Mouse (Mus musculus): ENCODE measurements around the gene Rec114. TPM values are rescaled to one million over a fixed set of nuclear protein-coding genes. Genes with fewer than 3 reads are reported as not detected.
A peak's percentile ranks its signal among the peaks of the same experiment; 100 is the strongest.

The Rec114 gene
- total and polyA plus RNA-seq, 3 experiments: 1.8 to 13.6 (median 2.5) TPM

DNA sequence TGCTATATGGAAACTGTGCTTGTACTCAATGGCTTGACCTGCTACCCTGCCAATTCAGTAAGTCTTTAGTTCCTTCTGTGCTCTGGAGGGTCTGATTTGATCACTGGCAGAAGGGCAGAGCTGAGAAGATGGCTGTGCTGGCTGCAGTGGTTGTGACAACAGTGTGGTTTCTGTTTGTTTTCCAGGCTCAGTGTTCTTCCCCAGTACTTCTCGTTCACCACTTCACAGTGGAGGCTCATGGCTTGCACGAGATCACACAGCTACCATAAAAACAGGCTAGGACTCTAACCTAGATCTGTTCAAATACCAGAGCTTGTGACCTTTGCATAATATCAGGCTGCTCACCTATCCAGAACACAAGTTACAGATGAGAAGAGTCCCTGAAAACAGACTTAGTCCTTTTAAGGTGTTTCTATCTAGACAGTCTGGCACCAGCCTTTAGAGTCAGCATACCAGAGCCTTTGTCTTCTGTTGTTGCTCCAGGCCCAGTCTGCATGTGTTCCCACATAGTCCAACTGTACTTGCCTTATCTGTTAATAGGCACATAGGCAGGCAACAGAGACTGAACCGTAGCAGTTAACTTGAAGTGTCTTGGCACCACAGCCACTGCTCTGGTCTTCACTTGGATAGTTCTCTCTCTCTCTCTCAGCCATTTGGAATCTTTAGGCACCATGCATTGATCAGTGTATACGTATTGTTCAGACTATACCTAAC lies 85.0 kb downstream of the Rec114 start:
- Histone ChIP-seq H3K36me3 (ENCODE audit: control insufficient read depth, insufficient read depth, low read length) (no peaks in the 10 kb centered on the region; the same call in 1 of the 2 replicates), H3K9ac (ENCODE audit: low read depth, low read length) (no peak overlapping the region), H3K79me2 (replicated peaks; ENCODE audit: control insufficient read depth, insufficient read depth, low read length) (no peaks in the 10 kb centered on the region), H3K4me1 (ENCODE audit: control insufficient read depth, insufficient read depth, low read length) (peaks cover 2% of the 10 kb centered on the region; the same call in 1 of the 2 replicates), H3K27me3 (ENCODE audit: control insufficient read depth, insufficient read depth, low read length) (no peaks in the 10 kb centered on the region), H3K27ac (no peak overlapping the region), H3K4me3 (no peak overlapping the region)
- no peak for DNase-seq
- TF ChIP-seq POLR2A (IDR thresholded peaks at IDR 0.05; ENCODE audit: insufficient read depth, low read depth, low read length): no peak
- TF ChIP-seq CTCF (IDR thresholded peaks at IDR 0.05): no peak
- no peak for TF ChIP-seq EP300 (IDR thresholded peaks at IDR 0.05; ENCODE audit: insufficient read depth, low read depth, low read length)
- WGBS: 63% methylated on average over 4 of the region's 4 CpGs
- intact Hi-C loops (cut with DNase I): no loop called here

DNA sequence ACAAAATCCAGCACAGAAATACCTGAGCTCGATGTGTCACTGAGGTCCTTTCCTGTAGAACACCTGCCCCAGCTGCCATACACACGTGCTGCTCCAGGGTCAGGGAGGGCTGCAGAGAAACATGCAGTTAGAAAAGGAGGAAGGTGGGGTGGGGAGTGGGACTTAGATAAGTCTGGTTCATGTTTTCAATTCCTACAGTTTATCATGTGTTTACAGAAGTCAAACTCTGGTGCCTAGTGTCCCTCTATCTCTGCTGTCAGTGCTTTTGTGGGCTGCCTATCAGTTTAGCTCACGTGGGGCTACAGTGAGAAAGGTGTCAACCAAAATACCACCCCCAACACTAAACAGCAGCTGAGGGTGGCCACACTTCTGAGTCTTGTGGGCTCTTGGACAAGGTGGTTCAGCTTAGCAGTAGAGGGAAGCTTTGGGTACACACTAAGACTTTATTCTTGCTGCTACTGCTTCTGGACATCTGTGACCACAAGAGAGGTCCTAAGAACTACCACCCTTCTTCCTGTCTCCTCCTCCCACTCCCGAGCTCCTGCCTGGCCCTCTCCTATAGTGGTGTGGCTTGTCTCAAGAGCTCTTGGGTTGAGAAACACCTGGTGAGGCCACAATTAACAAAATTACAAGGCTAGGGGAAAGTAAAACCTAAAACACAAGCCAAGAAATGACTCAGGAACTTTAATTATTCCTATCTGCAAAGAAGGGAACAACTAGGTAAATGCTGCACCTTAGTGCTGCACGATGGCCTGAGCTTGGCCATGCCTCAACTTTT lies 85.8 kb downstream of the Rec114 start:
- 55% methylated on average over 5 of the region's 5 CpGs for WGBS
- intact Hi-C loops (cut with DNase I): no loop called here
- H3K79me2 ChIP-seq (replicated peaks; ENCODE audit: control insufficient read depth, insufficient read depth, low read length): no peaks in the 10 kb centered on the region
- H3K27ac ChIP-seq: no peak overlapping the region
- no peaks in the 10 kb centered on the region for H3K27me3 ChIP-seq (ENCODE audit: control insufficient read depth, insufficient read depth, low read length)
- H3K4me1 ChIP-seq (ENCODE audit: control insufficient read depth, insufficient read depth, low read length): peaks cover 2% of the 10 kb centered on the region; the same call in 1 of the 2 replicates
- H3K4me3 ChIP-seq: no peak overlapping the region
- no peak overlapping the region for H3K9ac ChIP-seq (ENCODE audit: low read depth, low read length)
- no peak for DNase-seq
- no peak for TF ChIP-seq CTCF (IDR thresholded peaks at IDR 0.05)
- TF ChIP-seq POLR2A (IDR thresholded peaks at IDR 0.05; ENCODE audit: insufficient read depth, low read depth, low read length): no peak
- TF ChIP-seq EP300 (IDR thresholded peaks at IDR 0.05; ENCODE audit: insufficient read depth, low read depth, low read length): no peak
- no peaks in the 10 kb centered on the region; the same call in 1 of the 2 replicates for H3K36me3 ChIP-seq (ENCODE audit: control insufficient read depth, insufficient read depth, low read length)

DNA sequence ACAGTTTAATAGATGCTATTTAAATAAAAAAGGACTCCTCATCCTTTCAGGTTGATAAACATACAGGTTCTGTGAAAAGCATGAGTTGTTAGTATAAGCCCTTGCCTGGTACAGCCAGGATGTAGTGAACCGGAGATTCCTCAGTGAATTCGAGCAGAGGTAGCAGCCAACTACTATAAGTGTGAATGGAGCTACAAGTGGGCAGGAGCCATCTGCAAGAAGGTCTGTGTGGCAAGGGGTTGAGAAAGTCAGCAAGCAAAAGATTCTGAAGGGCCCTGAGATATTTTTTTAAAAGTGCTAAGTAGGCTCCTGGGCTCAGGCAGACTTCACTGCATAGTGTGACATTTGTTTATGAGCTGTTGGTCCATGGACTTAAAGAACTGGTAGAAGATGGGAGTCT lies 86.9 kb downstream of the Rec114 start:
- H3K4me1 ChIP-seq (ENCODE audit: control insufficient read depth, insufficient read depth, low read length): peaks cover 2% of the 10 kb centered on the region; the same call in 1 of the 2 replicates

DNA sequence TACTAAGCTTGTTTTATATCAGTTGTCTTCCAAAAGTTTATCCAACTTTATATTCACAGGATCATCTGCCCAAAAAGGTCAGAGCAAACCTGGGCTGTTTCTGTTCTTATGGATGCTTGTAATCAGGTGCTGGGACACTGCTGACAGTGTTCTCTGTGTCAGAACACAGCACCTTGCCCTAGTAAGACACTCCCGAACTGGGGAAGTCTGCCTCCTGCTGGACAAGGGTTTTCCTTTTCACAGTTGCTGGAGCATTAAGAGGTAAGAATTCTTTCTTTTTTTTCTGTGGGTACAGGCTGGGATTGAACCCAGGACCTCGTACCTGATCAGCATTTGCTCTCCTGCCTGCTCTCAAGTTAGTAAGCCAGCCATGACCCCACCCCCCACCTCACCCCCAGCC lies 87.4 kb downstream of the Rec114 start:
- WGBS: 66% methylated on average over 2 of the region's 2 CpGs
- TF ChIP-seq POLR2A (IDR thresholded peaks at IDR 0.05; ENCODE audit: insufficient read depth, low read depth, low read length) (no peak), EP300 (IDR thresholded peaks at IDR 0.05; ENCODE audit: insufficient read depth, low read depth, low read length) (no peak), CTCF (IDR thresholded peaks at IDR 0.05) (peak; percentile 50)
- Histone ChIP-seq H3K4me1 (ENCODE audit: control insufficient read depth, insufficient read depth, low read length) (peaks cover 2% of the 10 kb centered on the region), H3K27ac (no peak overlapping the region), H3K27me3 (ENCODE audit: control insufficient read depth, insufficient read depth, low read length) (no peaks in the 10 kb centered on the region), H3K79me2 (replicated peaks; ENCODE audit: control insufficient read depth, insufficient read depth, low read length) (no peaks in the 10 kb centered on the region), H3K9ac (ENCODE audit: low read depth, low read length) (no peak overlapping the region), H3K4me3 (no peak overlapping the region), H3K36me3 (ENCODE audit: control insufficient read depth, insufficient read depth, low read length) (peaks cover 2% of the 10 kb centered on the region; the same call in 1 of the 2 replicates)
- intact Hi-C loops (cut with DNase I): no loop called here
- DNase-seq: no peak

More for the DNA sequence above, 86.9 kb downstream of the Rec114 start:
- Histone ChIP-seq H3K4me3 (no peak overlapping the region), H3K9ac (ENCODE audit: low read depth, low read length) (no peak overlapping the region), H3K36me3 (ENCODE audit: control insufficient read depth, insufficient read depth, low read length) (peaks cover 1% of the 10 kb centered on the region; the same call in 1 of the 2 replicates), H3K79me2 (replicated peaks; ENCODE audit: control insufficient read depth, insufficient read depth, low read length) (no peaks in the 10 kb centered on the region), H3K27me3 (ENCODE audit: control insufficient read depth, insufficient read depth, low read length) (no peaks in the 10 kb centered on the region), H3K27ac (no peak overlapping the region)
- intact Hi-C loops (cut with DNase I): no loop called here
- WGBS: 93% methylated on average over 2 of the region's 2 CpGs
- no peak for DNase-seq
- no peak for TF ChIP-seq EP300 (IDR thresholded peaks at IDR 0.05; ENCODE audit: insufficient read depth, low read depth, low read length)
- TF ChIP-seq CTCF (IDR thresholded peaks at IDR 0.05): no peak
- no peak for TF ChIP-seq POLR2A (IDR thresholded peaks at IDR 0.05; ENCODE audit: insufficient read depth, low read depth, low read length)

DNA sequence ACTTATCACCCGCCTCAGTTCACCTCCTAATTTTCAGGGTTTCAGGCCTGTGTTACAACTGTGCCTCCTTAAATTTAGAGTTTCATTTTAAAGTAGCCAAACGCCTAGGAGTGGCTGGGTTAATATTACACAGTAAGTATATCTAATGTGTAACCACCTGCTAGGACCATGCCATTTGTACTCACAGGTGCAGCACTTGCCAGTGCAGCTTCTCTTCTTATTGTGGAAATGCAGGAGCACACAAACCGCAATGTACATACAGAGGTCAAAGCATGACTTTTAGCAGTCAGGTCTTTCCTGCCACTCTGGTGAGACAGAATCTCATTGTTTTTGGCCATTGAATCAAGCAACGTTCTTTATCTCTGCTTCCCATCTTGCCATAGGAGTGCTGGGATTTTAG lies 89.3 kb downstream of the Rec114 start:
- H3K9ac ChIP-seq (ENCODE audit: low read depth, low read length): no peak overlapping the region
- intact Hi-C loops (cut with DNase I): no loop called here
- peaks cover 4% of the 10 kb centered on the region for H3K36me3 ChIP-seq (ENCODE audit: control insufficient read depth, insufficient read depth, low read length)
- no peaks in the 10 kb centered on the region for H3K79me2 ChIP-seq (replicated peaks; ENCODE audit: control insufficient read depth, insufficient read depth, low read length)
- H3K27ac ChIP-seq: no peak overlapping the region
- H3K4me1 ChIP-seq (ENCODE audit: control insufficient read depth, insufficient read depth, low read length): peaks cover 2% of the 10 kb centered on the region
- TF ChIP-seq CTCF (IDR thresholded peaks at IDR 0.05) (no peak), POLR2A (IDR thresholded peaks at IDR 0.05; ENCODE audit: insufficient read depth, low read depth, low read length) (no peak), EP300 (IDR thresholded peaks at IDR 0.05; ENCODE audit: insufficient read depth, low read depth, low read length) (no peak)
- H3K27me3 ChIP-seq (ENCODE audit: control insufficient read depth, insufficient read depth, low read length): no peaks in the 10 kb centered on the region
- 76% methylated on average over 4 of the region's 4 CpGs for whole genome bisulfite sequencing
- DNase-seq: no peak
- no peak overlapping the region for H3K4me3 ChIP-seq

All from heart, adult 2 months (tissue).